In the genomic region with DNA sequence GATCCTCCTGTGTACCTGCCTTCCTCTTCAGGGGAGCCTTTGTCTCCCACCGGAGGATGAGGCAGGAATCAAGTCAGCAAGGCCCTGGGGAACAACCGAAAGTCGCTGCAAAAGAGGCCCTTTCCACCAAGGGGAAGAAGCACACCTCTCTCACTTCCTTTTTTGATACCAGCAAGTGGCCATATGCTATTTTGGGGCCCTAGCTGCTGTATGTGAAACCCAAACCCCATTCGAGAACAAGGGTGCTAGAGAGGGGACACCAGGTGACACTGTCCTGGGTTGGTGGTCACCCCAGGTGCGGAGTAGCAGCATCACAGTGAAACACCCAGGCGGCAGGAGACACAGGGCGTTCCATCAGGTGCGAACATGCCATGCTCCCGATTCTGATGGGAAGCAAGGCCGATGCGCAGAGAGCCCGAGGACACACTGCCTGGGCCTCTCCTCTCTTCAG, we compare ENCODE assay signal across 20 mouse cellular contexts. TPM values are rescaled to one million over a fixed set of nuclear protein-coding genes. Genes with fewer than 3 reads are reported as not detected.
DNase-seq lines count a peak whose midpoint lies in the region; ATAC-seq and TF ChIP-seq lines count a peak whose summit lies in the region.
"Had no signal": no experiment of that assay in that cellular context is flagged by ENCODE, and none has a peak within 500 bp of the region (broad histone marks: within the 10 kb centered on the region; RNA-seq: fewer than 3 reads in every experiment).

No protein-coding gene starts in this region.

- TF ChIP-seq POLR2A in spleen, adult 2 months (IDR thresholded peaks at IDR 0.05; ENCODE audit: low read depth, low read length), result no peak

- H3K4me2 ChIP-seq in heart, embryonic 11.5 days, result no peak overlapping the region
- no peak overlapping the region for H3K4me2 ChIP-seq in hindbrain, embryonic 13.5 days
- H3K4me2 ChIP-seq: embryonic facial prominence, embryonic 15.5 days; hindbrain, embryonic 14.5 days; limb, embryonic 15.5 days; neural tube, embryonic 13.5 days had no signal

- H3K9me3 ChIP-seq in heart, embryonic 11.5 days (replicated peaks; ENCODE audit: control insufficient read depth, low read length), result no peaks in the 10 kb centered on the region
- no peaks in the 10 kb centered on the region for H3K9me3 ChIP-seq in hindbrain, embryonic 13.5 days
- H3K9me3 ChIP-seq: embryonic facial prominence, embryonic 15.5 days; G1E; limb, embryonic 15.5 days; neural tube, embryonic 13.5 days had no signal

- H3K27ac ChIP-seq in heart, embryonic 11.5 days (ENCODE audit: low read depth, low read length), result no peak overlapping the region
- peak overlapping the region; percentile 17; the same call in 1 of the 2 replicates for H3K27ac ChIP-seq in macrophage
- peak overlapping the region; percentile 92 for H3K27ac ChIP-seq in spleen, adult 2 months (ENCODE audit: insufficient read depth, low read length)
- no peak overlapping the region for H3K27ac ChIP-seq in hindbrain, embryonic 13.5 days
- H3K27ac ChIP-seq: embryonic facial prominence, embryonic 15.5 days; hindbrain, embryonic 14.5 days; limb, embryonic 15.5 days; neural tube, embryonic 13.5 days had no signal

- TF ChIP-seq CTCF in spleen, adult 2 months (IDR thresholded peaks at IDR 0.05; ENCODE audit: extremely low read depth, insufficient read depth, insufficient read length, insufficient replicate concordance), result no peak

- H3K79me2 ChIP-seq in macrophage (ENCODE audit: inconsistent target), result no peaks in the 10 kb centered on the region

- ATAC-seq in heart, embryonic 11.5 days (replicated peaks; ENCODE audit: insufficient number of reproducible peaks, low FRiP score, low TSS enrichment), result no peak
- ATAC-seq in hindbrain, embryonic 13.5 days (ENCODE audit: low FRiP score), result no peak
- ATAC-seq: forebrain, embryonic 14.5 days; lung, postnatal 0 days; midbrain, embryonic 16.5 days had no signal

- 80% methylated on average over 12 of the region's 12 CpGs for WGBS in heart, embryonic 11.5 days (ENCODE audit: insufficient replicate concordance)
- 40% methylated on average over 12 of the region's 12 CpGs for WGBS in macrophage (ENCODE audit: missing documents)
- 35% methylated on average over 12 of the region's 12 CpGs for WGBS in spleen, adult 2 months
- WGBS in hindbrain, embryonic 13.5 days, result 91% methylated on average over 12 of the region's 12 CpGs

- H3K4me1 ChIP-seq in heart, embryonic 11.5 days (ENCODE audit: control insufficient read depth, insufficient read depth, low read length), result peaks cover 2% of the 10 kb centered on the region; the same call in 1 of the 2 replicates
- H3K4me1 ChIP-seq in spleen, adult 2 months (ENCODE audit: control insufficient read depth, insufficient read depth, insufficient read length), result peaks cover 35% of the 10 kb centered on the region; the same call in 1 of the 2 replicates
- peaks cover 9% of the 10 kb centered on the region; the same call in 1 of the 2 replicates for H3K4me1 ChIP-seq in hindbrain, embryonic 13.5 days (replicated peaks)

- DNase-seq in heart, postnatal 10 days, result no peak
- peak; percentile 73 to 76 for DNase-seq in B cell, adult 2 months
- peak; percentile 64 to 66 for DNase-seq in spleen, adult 2 months (ENCODE audit: low read depth in 1 of 2, low spot score in 2 of 2)
- no peak for DNase-seq in embryo, embryonic 11 days
- DNase-seq in cerebellum, postnatal 36 days, result no peak
- DNase-seq: cerebellum, adult 11-12 months; kidney, adult 11 months; kidney, postnatal 25 days; right cerebral cortex, adult 18-20 months had no signal

- H3K4me3 ChIP-seq in heart, embryonic 11.5 days (ENCODE audit: low read depth, low read length), result no peak overlapping the region
- no peak overlapping the region for H3K4me3 ChIP-seq in macrophage (ENCODE audit: inconsistent target)
- peak overlapping the region; percentile 44 for H3K4me3 ChIP-seq in spleen, adult 2 months (ENCODE audit: extremely low read depth, insufficient read depth, insufficient read length)
- H3K4me3 ChIP-seq in hindbrain, embryonic 13.5 days, result no peak overlapping the region
- H3K4me3 ChIP-seq: embryonic facial prominence, embryonic 15.5 days; limb, embryonic 15.5 days; neural tube, embryonic 13.5 days had no signal

- intact Hi-C loops in heart, postnatal 10 days (cut with DNase I), result loop anchor here (10.0 kb wide), 1 partner anchor 396 kb away; a partner anchor contains a TSS

- H3K9ac ChIP-seq in heart, embryonic 11.5 days (ENCODE audit: low read depth, low read length), result 0 out of 2 replicates have a peak overlapping the region, but pooled peaks have one; percentile 16
- H3K9ac ChIP-seq in hindbrain, embryonic 13.5 days, result no peak overlapping the region
- H3K9ac ChIP-seq: embryonic facial prominence, embryonic 15.5 days; hindbrain, embryonic 14.5 days; limb, embryonic 15.5 days; neural tube, embryonic 13.5 days had no signal

- no peaks in the 10 kb centered on the region for H3K27me3 ChIP-seq in heart, embryonic 11.5 days (ENCODE audit: control insufficient read depth, insufficient read depth, low read length)
- no peaks in the 10 kb centered on the region for H3K27me3 ChIP-seq in spleen, adult 2 months (ENCODE audit: control insufficient read depth, insufficient read depth, low read length)
- 0 out of 2 replicates have a peak, but pooled peaks cover 10% of the 10 kb centered on the region for H3K27me3 ChIP-seq in hindbrain, embryonic 13.5 days
- H3K27me3 ChIP-seq: embryonic facial prominence, embryonic 15.5 days; limb, embryonic 15.5 days had no signal

- H3K36me3 ChIP-seq in heart, embryonic 11.5 days (ENCODE audit: control insufficient read depth, insufficient read depth, low read length), result no peaks in the 10 kb centered on the region
- no peaks in the 10 kb centered on the region for H3K36me3 ChIP-seq in macrophage (ENCODE audit: inconsistent target)
- no peaks in the 10 kb centered on the region for H3K36me3 ChIP-seq in spleen, adult 2 months (ENCODE audit: control insufficient read depth, insufficient read depth, low read length)
- no peaks in the 10 kb centered on the region for H3K36me3 ChIP-seq in hindbrain, embryonic 13.5 days
- H3K36me3 ChIP-seq: embryonic facial prominence, embryonic 15.5 days; G1E; limb, embryonic 15.5 days; neural tube, embryonic 13.5 days had no signal

RNA-seq across cellular contexts. Expression of a gene that starts 17.6 kb away (rescaled TPM):
- 1.4 and 2.2 TPM in 2 replicates for polyA plus RNA-seq in heart, embryonic 11.5 days (2014; fragmentation: Nextera tagmentation; extraction: Ambion mirVana)
- 1 to 10 TPM in 1 of 2 experiments, under 1 TPM in 1; 0.91 to 1.0 TPM for total RNA-seq in heart, postnatal 10 days (2021)
- 10 to 100 TPM in 13 of 26 experiments, 1 to 10 TPM in 13; 1.8 to 42.9 (median 11.1) TPM for total RNA-seq in macrophage (2018; cell fraction: chromatin; rRNA removed)
- 10 to 100 TPM; 30.6 to 61.4 (median 49.5) TPM for total RNA-seq in macrophage (2018; cell fraction: cytosol; rRNA removed)
- 10 to 100 TPM in 25 of 26 experiments, 1 to 10 TPM in 1; 9.8 to 70.3 (median 24.3) TPM for total RNA-seq in macrophage (2018; cell fraction: nucleus; rRNA removed)
- 35.3 to 55.0 TPM (median 51.2 TPM) in 3 replicates for polyA plus RNA-seq in macrophage (2018)
- polyA plus RNA-seq in spleen, adult 2 months (2012; rRNA removed), result 221 and 304 TPM in 2 replicates
- polyA plus RNA-seq in hindbrain, embryonic 13.5 days (2015; fragmentation: Nextera tagmentation; extraction: Ambion mirVana), result 1.1 and 1.3 TPM in 2 replicates

Comparison
In these comparisons a context has a peak if more than half of its experiments do, and no peak if none do; other contexts are left out.
1. H3K27ac ChIP-seq: peak in macrophage (single experiment) and spleen, adult 2 months (single experiment); none in heart, embryonic 11.5 days (single experiment) and hindbrain, embryonic 13.5 days (single experiment).
2. DNase-seq: peak in B cell, adult 2 months (2 of 2) and spleen, adult 2 months (2 of 2); none in heart, postnatal 10 days (0 of 2), embryo, embryonic 11 days (single experiment) and cerebellum, postnatal 36 days (0 of 2).
3. RNA of a gene that starts 17.6 kb away (polyA plus RNA-seq): 221 to 304 TPM in spleen, adult 2 months and 35.3 to 55.0 TPM in macrophage; 1.4 to 2.2 TPM in heart, embryonic 11.5 days and 1.1 to 1.3 TPM in hindbrain, embryonic 13.5 days; every median in the first group is over 10 times any median in the second.